Mouse (Mus musculus) G1E (cell line): ENCODE measurements around the gene Mllt10. TPM values are rescaled to one million over a fixed set of nuclear protein-coding genes. Genes with fewer than 3 reads are reported as not detected.
"Not testable (repeated sequence)": the region's sequence is repeated elsewhere in the genome, so short reads cannot be mapped to it uniquely, and the experiment has no call there.

ENCODE experiments used
- ATAC-seq: 2 replicates; pipeline ENCODE4 v1.8.0; 2016; ENCODE audit warnings: mild to moderate bottlenecking; ENCODE audit not compliant: insufficient number of reproducible peaks, poor library complexity, low FRiP score, severe bottlenecking; ENCODE audit errors: extremely low read depth
- DNase-seq: peaks from one replicate; pipeline ENCODE4 v3.0.0; 2012; ENCODE audit warnings: low spot score
- H3K27me3 ChIP-seq: 2 replicates; pipeline ENCODE4 v1.6.1; 2012; ENCODE audit warnings: mild to moderate bottlenecking, low read length, inconsistent platforms; ENCODE audit not compliant: insufficient read depth
- H3K36me3 ChIP-seq: replicated peaks from 2 replicates; pipeline ENCODE3; 2012; ENCODE audit warnings: mild to moderate bottlenecking, inconsistent platforms
- H3K4me1 ChIP-seq: 2 replicates; pipeline ENCODE4 v1.6.1; 2012; ENCODE audit warnings: low read depth, low read length, inconsistent platforms, mixed read lengths; ENCODE audit not compliant: insufficient read depth
- H3K4me3 ChIP-seq: 2 replicates; pipeline ENCODE4 v1.5.1; 2012; ENCODE audit warnings: low read depth, mild to moderate bottlenecking, inconsistent platforms, low read length, moderate library complexity, mixed read lengths
- H3K9me3 ChIP-seq: replicated peaks from 2 replicates; pipeline ENCODE4 v1.6.1; 2012; ENCODE audit warnings: inconsistent platforms
- CTCF ChIP-seq: IDR thresholded peaks from 2 replicates; pipeline ENCODE4 v1.5.1; 2012; ENCODE audit warnings: low read depth, low read length, inconsistent platforms, mixed read lengths
- GATA1 ChIP-seq: IDR thresholded peaks from 2 replicates; pipeline ENCODE4 v1.6.1; 2012; ENCODE audit warnings: borderline replicate concordance, low read length, inconsistent platforms, mixed read lengths
- GATA2 ChIP-seq: IDR thresholded peaks from 2 replicates; pipeline ENCODE4 v1.6.1; 2012; ENCODE audit warnings: low read depth, low read length, inconsistent platforms, borderline replicate concordance
- POLR2AphosphoS5 ChIP-seq: IDR thresholded peaks from 2 replicates; pipeline ENCODE4 v1.6.1; 2012; ENCODE audit warnings: low read depth, low read length, inconsistent platforms; ENCODE audit not compliant: insufficient replicate concordance
- TAL1 ChIP-seq: conservative IDR thresholded peaks from 2 replicates; pipeline ENCODE4 v1.6.1; 2012; ENCODE audit warnings: low read depth, low read length, inconsistent platforms, mixed read lengths
- polyA plus RNA-seq: library from polyadenylated mRNA; stranded (reverse); fragments of >175 nt; gene quantifications from 2 replicates; pipeline ENCODE4 v1.2.3, GENCODE M21; 2012
- total RNA-seq, 2 experiments: library from RNA; stranded (forward) in 1 of 2; stranded (reverse) in 1 of 2; fragments of 200-1000 nt in 1 of 2; fragments of >200 nt in 1 of 2; fragmentation: Nextera tagmentation in 1 of 2; gene quantifications; 2 replicates each; pipeline ENCODE4 v1.2.3; 2014 to 2017

Gene Mllt10
- total and polyA plus RNA-seq, 3 experiments: 20.8 to 141 (median 73.6) TPM

DNA sequence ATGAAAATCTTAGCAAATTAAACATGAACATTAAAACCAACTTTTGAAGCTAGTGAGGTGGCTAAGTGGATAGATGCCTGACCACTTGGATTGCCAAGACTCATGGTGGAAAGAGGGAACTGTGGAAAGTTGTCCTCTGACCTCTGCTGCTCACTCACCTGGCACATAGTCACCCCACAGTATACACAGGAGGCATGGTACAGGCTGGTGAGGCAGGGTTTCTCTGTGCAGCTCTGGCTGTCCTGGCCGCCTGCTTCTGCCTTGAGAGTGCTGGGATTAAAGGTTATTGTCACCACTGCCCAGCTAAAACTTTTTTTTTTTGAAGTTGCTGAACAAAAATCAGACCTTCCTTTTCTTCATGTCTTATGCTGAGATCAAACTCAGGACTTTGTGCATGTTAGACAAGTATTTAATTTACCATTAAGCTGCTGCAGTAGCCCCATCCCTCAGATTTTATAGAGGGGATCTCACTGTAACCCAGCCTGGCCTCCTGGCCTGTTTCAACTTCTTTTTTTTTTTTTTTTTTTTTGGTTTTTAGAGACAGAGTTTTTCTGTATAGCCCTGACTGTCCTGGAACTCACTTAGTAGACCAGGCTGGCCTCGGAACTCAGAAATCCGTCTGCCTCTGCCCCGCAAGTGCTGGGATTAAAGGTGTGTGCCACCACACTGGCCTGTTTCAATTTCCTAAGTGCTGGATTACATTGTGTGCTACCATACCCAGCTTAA, 13.2 kb downstream of the Mllt10 start:
- Histone ChIP-seq H3K4me3 (no peak overlapping the region), H3K27me3 (no peaks in the 10 kb centered on the region), H3K4me1 (peaks cover 31% of the 10 kb centered on the region), H3K36me3 (peaks cover 56% of the 10 kb centered on the region), H3K9me3 (no peaks in the 10 kb centered on the region)
- no peak for DNase-seq
- no peak for ATAC-seq
- no peak for TF ChIP-seq GATA2
- TF ChIP-seq POLR2AphosphoS5: no peak
- TF ChIP-seq GATA1: no peak
- no peak for TF ChIP-seq CTCF
- TF ChIP-seq TAL1: no peak

DNA sequence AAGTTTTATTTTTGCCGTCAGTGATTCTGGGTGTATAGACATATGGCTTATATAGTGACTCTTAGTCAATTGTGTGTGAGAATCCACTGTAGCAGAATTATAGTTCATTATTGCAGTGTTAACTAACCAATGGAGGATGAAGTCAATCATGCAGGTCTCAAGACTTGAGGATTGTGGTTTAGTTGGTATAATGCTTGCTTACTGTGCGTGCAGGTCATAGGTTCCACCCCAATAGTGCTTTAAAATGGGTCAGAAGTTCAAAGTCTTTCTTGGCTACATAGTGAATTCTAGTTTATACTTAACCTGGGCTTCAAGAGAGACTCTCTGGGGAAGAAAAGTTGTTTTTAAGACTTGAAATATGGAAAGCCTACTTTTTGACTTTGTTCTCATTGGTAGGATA, 16.9 kb downstream of the Mllt10 start:
- H3K36me3 ChIP-seq: peaks cover 75% of the 10 kb centered on the region
- no peak for ATAC-seq
- no peak for TF ChIP-seq CTCF
- TF ChIP-seq GATA2: no peak
- TF ChIP-seq TAL1: no peak
- TF ChIP-seq POLR2AphosphoS5: no peak
- no peak for TF ChIP-seq GATA1

DNA sequence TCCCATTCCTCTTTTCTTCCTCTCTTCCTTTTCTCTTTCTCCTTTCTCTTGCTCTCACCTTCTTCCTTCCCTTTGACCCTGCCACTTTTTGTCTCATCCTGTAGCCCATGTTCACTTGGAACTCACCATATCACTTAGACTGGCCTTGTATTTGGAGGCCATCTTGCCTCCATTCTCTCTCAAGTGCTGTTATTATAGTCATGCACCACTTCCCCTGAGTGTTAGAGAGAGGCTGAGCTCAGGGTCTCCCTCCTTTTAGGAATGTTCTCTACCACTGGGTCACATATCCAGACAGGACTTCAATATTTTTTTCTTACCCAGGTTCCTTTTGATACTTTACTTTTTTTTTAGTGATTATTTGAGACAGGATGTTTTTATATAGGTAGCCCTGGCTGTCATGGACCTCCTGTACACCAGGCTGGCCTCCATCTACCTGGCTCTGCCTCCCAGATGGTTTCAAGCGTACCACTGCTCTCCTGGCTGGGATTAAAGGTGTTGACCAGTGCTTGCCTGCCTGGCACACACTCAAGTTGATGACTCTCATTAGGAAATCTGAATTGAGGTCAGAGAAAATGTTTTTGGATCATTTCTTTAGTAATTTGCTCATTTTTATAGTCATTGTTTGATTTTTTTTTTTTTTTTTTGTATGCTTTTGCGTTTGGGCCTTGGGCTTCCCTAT, 25.3 kb downstream of the Mllt10 start:
- no peak for TF ChIP-seq POLR2AphosphoS5
- TF ChIP-seq TAL1: no peak
- no peak for TF ChIP-seq GATA2
- no peak for TF ChIP-seq GATA1
- no peak for TF ChIP-seq CTCF
- H3K27me3 ChIP-seq: no peaks in the 10 kb centered on the region
- H3K36me3 ChIP-seq: peaks cover 84% of the 10 kb centered on the region
- no peaks in the 10 kb centered on the region for H3K9me3 ChIP-seq
- DNase-seq (no peak), ATAC-seq (no peak)
- H3K4me3 ChIP-seq: no peak overlapping the region
- H3K4me1 ChIP-seq: peaks cover 13% of the 10 kb centered on the region; the same call in 1 of the 2 replicates

More for the DNA sequence above, 16.9 kb downstream of the Mllt10 start:
- no peak for DNase-seq
- no peaks in the 10 kb centered on the region for H3K27me3 ChIP-seq
- H3K4me1 ChIP-seq: peaks cover 21% of the 10 kb centered on the region
- H3K9me3 ChIP-seq: no peaks in the 10 kb centered on the region
- no peak overlapping the region for H3K4me3 ChIP-seq

DNA sequence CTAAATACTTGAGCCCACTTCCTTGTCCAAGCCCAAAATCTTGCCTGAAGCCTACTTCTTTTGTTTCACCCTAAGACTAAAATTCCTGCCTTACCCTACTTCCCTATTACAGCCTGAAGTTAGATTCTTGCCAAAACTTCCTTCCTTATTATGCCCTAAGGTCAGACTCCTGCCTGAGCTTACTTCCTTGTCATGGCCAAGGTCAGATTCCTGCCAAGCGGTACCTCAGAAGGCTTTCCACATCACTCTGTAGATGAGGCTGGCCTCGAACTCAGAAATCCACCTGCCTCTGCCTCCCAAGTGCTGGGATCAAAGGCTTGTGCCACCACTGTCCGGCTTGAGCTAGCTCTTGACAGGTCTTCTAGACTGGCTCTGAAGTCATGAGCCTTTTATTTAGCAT, 32.7 kb downstream of the Mllt10 start:
- DNase-seq, H3K27me3 ChIP-seq, H3K9me3 ChIP-seq, ATAC-seq, H3K4me3 ChIP-seq: not testable (repeated sequence)
- peaks cover 86% of the 10 kb centered on the region for H3K36me3 ChIP-seq
- peaks cover 12% of the 10 kb centered on the region for H3K4me1 ChIP-seq

DNA sequence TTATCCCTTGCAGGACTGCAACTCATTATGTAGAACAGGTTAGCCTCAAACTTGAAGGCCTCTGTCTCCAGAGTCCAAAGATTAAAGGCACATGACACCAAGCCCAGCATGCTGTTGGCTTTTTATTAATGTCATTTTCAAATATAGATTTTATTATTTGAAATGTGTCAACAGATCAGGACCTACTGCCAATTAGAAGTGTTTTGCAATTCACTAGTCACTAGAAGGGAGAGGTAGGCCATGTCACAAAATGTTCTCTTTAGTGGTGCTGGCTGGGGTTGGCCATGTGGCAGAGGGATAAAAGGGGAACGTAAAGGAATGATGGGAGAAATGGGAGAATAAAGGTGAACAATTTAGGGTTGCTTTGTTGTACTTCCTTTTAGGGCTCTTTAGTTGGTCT, 38.8 kb downstream of the Mllt10 start:
- Histone ChIP-seq H3K36me3 (peaks cover 75% of the 10 kb centered on the region), H3K27me3 (no peaks in the 10 kb centered on the region), H3K4me1 (peaks cover 11% of the 10 kb centered on the region), H3K4me3 (no peak overlapping the region), H3K9me3 (no peaks in the 10 kb centered on the region)
- no peak for ATAC-seq
- DNase-seq: no peak
- TF ChIP-seq TAL1 (no peak), POLR2AphosphoS5 (no peak), CTCF (no peak), GATA1 (no peak), GATA2 (no peak)

DNA sequence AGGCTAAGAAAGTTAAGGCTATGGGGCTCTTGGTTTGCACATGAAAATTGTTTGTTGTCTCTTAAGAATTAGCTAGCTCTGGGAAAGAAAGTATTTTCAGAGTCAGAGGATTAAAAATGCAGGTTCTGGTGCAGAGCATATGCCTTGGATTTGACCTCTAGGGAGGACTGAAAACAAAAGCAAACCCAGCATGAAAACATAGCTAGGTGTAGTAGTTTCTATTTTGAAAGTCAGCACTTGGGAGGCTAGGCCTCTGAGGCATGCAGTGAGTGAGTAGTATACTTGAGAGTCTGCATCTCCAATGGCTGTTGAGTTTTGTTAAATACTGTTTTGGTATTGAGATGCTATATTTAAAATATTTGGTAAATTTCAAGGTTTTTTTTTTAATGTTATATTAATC, 39.3 kb downstream of the Mllt10 start:
- TF ChIP-seq POLR2AphosphoS5 (no peak), TAL1 (no peak), GATA1 (no peak), CTCF (no peak), GATA2 (no peak)
- Histone ChIP-seq H3K27me3 (no peaks in the 10 kb centered on the region), H3K36me3 (peaks cover 74% of the 10 kb centered on the region), H3K9me3 (no peaks in the 10 kb centered on the region), H3K4me1 (peaks cover 8% of the 10 kb centered on the region), H3K4me3 (no peak overlapping the region)
- DNase-seq (no peak), ATAC-seq (no peak)
